Mouse (Mus musculus) thymus, adult 2 months (tissue): ENCODE measurements around the gene Fam117b.

ENCODE experiments used
- CTCF ChIP-seq: fragments of 200-500 bp; IDR thresholded peaks from 2 replicates; pipeline ENCODE4 v1.5.1; 2012; ENCODE audit warnings: mild to moderate bottlenecking, control low read depth, low read length, moderate library complexity, borderline replicate concordance; ENCODE audit not compliant: control insufficient read depth, poor library complexity, insufficient read depth; ENCODE audit errors: extremely low read depth
- POLR2A ChIP-seq: fragments of 200-500 bp; IDR thresholded peaks from 2 replicates; pipeline ENCODE4 v1.6.1; 2012; ENCODE audit warnings: mild to moderate bottlenecking, low read length, control low read depth, moderate library complexity; ENCODE audit not compliant: control insufficient read depth, poor library complexity, insufficient read depth; ENCODE audit errors: extremely low read depth

- no peak for TF ChIP-seq POLR2A
- TF ChIP-seq CTCF = no peak
Measured at GRCm38 (mm10) chr1:59883349-59884134, 29.3 kb upstream of the Fam117b start.
